Mouse (Mus musculus) olfactory bulb, adult 2 months (tissue): ENCODE measurements around the gene Atp13a1.

Source experiments
- CTCF ChIP-seq: fragments of 200-500 bp; IDR thresholded peaks from 2 replicates; pipeline ENCODE4 v1.5.1; 2012; ENCODE audit warnings: low read depth, mild to moderate bottlenecking, low read length, moderate library complexity; ENCODE audit not compliant: insufficient read depth
- POLR2A ChIP-seq: fragments of 200-500 bp; IDR thresholded peaks from 2 replicates; pipeline ENCODE4 v1.6.1; 2012; ENCODE audit warnings: mild to moderate bottlenecking, low read depth, low read length, moderate library complexity; ENCODE audit not compliant: insufficient read depth

DNA sequence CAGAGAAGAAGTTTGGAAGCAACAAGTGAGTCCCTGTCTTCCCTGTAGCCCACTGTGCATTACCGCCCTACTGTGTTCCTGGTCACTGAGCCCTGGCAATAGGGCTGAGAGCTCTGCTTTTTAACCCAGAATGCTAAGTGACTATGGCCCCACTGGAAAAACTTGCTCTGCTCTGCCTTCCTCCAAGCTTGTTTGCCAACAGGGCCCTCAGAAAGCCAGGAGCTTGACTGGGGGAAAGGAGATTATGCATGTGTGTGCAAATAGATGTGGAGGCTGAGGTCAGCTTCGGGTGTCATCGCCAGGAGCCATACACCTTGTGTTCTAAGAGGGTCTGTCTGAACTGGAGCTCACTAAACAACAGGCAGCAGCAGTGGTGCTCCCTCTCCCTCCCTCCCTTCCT is 3.1 kb downstream of the Atp13a1 start:
- no peak for TF ChIP-seq POLR2A
- no peak for TF ChIP-seq CTCF
